Mouse (Mus musculus): ENCODE results near the gene Ocln. TPM values are rescaled to one million over a fixed set of nuclear protein-coding genes. Genes with fewer than 3 reads are reported as not detected.
A peak's percentile ranks its signal among the peaks of the same experiment; 100 is the strongest.

Ocln gene
- polyA plus RNA-seq, 1 experiment from 2014 or later = 44.5 TPM

- TF ChIP-seq CTCF (IDR thresholded peaks at IDR 0.05; ENCODE audit: low read depth) = no peak
Measured at GRCm38 (mm10) chr13:100449495-100449894, 103.0 kb downstream of the Ocln start.

More at GRCm38 (mm10) chr13:100449495-100449894, 103.0 kb downstream of the Ocln start:
- H3K36me3 ChIP-seq (ENCODE audit: control insufficient read depth, insufficient read depth) = no peaks in the 10 kb centered on the region
- no peaks in the 10 kb centered on the region for H3K9me3 ChIP-seq (ENCODE audit: control insufficient read depth)
- H3K27ac ChIP-seq (ENCODE audit: low read depth, low read length) = peak overlapping the region; percentile 46; the same call in 1 of the 2 replicates
- H3K4me2 ChIP-seq (replicated peaks; ENCODE audit: low read depth) = no peak overlapping the region
- H3K27me3 ChIP-seq (replicated peaks; ENCODE audit: control insufficient read depth, insufficient read depth, low read length) = no peaks in the 10 kb centered on the region
- no peak overlapping the region for H3K4me3 ChIP-seq (ENCODE audit: low read depth, low read length)
- H3K9ac ChIP-seq (ENCODE audit: low read depth, low read length) = no peak overlapping the region
- H3K4me1 ChIP-seq (replicated peaks; ENCODE audit: control insufficient read depth, insufficient read depth, low read length) = no peaks in the 10 kb centered on the region
- peak; percentile 95 for ATAC-seq
- 17% methylated on average over 1 of the region's 1 CpGs for WGBS

Other genes starting within 250 kb of the Ocln start
- 14.8 and 18.5 TPM in 2 replicates for gene Naip6, start 235.0 kb downstream of the Ocln start, polyA plus RNA-seq (2015; fragmentation: Nextera tagmentation; extraction: Ambion mirVana)
- gene Naip1, start 99.8 kb downstream of the Ocln start, polyA plus RNA-seq (2015; fragmentation: Nextera tagmentation; extraction: Ambion mirVana) = 23.4 and 27.7 TPM in 2 replicates
- gene Gtf2h2, start 60.1 kb downstream of the Ocln start, polyA plus RNA-seq (2015; fragmentation: Nextera tagmentation; extraction: Ambion mirVana) = 33.4 and 37.5 TPM in 2 replicates
- 20.8 and 21.1 TPM in 2 replicates for gene Marveld2, start 64.3 kb upstream of the Ocln start, polyA plus RNA-seq (2015; fragmentation: Nextera tagmentation; extraction: Ambion mirVana)
- 143 and 156 TPM in 2 replicates for gene Ak6, start 98.3 kb upstream of the Ocln start, polyA plus RNA-seq (2015; fragmentation: Nextera tagmentation; extraction: Ambion mirVana)
- gene Rad17, start 98.3 kb upstream of the Ocln start, polyA plus RNA-seq (2015; fragmentation: Nextera tagmentation; extraction: Ambion mirVana) = 10.3 and 11.1 TPM in 2 replicates
- gene Taf9, start 98.9 kb upstream of the Ocln start, polyA plus RNA-seq (2015; fragmentation: Nextera tagmentation; extraction: Ambion mirVana) = 10.9 and 11.1 TPM in 2 replicates
- gene Ccdc125, start 117.0 kb upstream of the Ocln start, polyA plus RNA-seq (2015; fragmentation: Nextera tagmentation; extraction: Ambion mirVana) = 3.2 and 4.1 TPM in 2 replicates
- 44.3 and 47.3 TPM in 2 replicates for gene Cdk7, start 178.2 kb upstream of the Ocln start, polyA plus RNA-seq (2015; fragmentation: Nextera tagmentation; extraction: Ambion mirVana)
- gene Mrps36, start 191.9 kb upstream of the Ocln start, polyA plus RNA-seq (2015; fragmentation: Nextera tagmentation; extraction: Ambion mirVana) = 406 and 410 TPM in 2 replicates
- gene Cenph, start 223.2 kb upstream of the Ocln start, polyA plus RNA-seq (2015; fragmentation: Nextera tagmentation; extraction: Ambion mirVana) = 9.5 and 10.4 TPM in 2 replicates
- 30.3 and 41.3 TPM in 2 replicates for gene Ccnb1, start 233.9 kb upstream of the Ocln start, polyA plus RNA-seq (2015; fragmentation: Nextera tagmentation; extraction: Ambion mirVana)

All from intestine, postnatal 0 days (tissue).